Mouse (Mus musculus) spleen, adult 10 weeks (tissue): ENCODE results near the gene Togaram2. TPM values are rescaled to one million over a fixed set of nuclear protein-coding genes. Genes with fewer than 3 reads are reported as not detected.

Experiments used
- polyA plus RNA-seq: library from polyadenylated mRNA; stranded (reverse); fragments of 350-450 nt; fragmentation: Illumina TruSeq; extraction: RNeasy Lipid Tissue Mini Kit (QIAGEN cat#74804); gene quantifications from one replicate; pipeline ENCODE4 v1.2.3, GENCODE M21; 2015; ENCODE audit warnings: low replicate concordance; ENCODE audit not compliant: insufficient read depth

Gene Togaram2
- polyA plus RNA-seq = not detected

DNA sequence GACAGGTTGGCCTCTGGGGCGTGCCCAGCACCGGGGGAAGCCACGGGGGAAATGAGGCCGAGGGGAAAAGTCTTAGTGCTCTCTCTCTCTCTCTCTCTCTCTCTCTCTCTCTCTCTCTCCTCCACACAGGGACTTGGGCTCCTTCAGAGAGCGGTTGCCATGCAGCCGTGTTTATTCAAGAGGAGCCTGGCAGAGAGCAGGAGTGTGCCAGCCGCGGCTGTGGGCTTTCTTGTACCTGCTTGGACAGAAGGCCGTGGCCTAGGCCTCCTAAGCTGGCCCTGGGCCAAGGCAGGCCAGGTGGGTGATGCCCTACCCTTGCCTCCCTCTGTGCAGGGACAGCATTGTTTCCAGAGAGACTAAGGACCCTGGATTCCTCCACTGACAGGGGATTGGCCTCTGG is at the start of gene Togaram2:
Gene Togaram2, plus strand, starts transcription at position 170 of the 400 bp plus-strand sequence.

DNA sequence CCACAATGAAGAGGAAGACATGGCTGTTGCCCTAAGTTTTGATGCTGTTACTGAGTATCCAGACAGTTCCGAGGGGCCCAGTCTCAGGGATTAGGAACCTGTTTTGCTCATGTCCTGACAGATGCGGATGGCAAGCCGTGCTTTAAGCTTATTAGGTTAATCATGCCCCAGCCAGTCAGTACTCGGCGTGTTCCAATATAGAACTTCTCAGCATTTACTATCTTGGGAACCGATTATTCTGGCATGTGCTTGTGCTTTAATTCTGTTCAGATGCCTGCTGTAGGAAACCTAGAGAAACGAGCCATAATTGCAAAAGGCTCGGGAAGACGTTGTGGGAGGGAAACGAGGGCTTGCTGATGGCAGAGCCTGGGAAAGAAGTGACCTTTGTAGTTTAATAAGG is 79.8 kb downstream of the Togaram2 start, which contains the start of gene Pcare:
Gene Pcare, minus strand, starts transcription at position 64 of the 400 bp plus-strand sequence.

DNA sequence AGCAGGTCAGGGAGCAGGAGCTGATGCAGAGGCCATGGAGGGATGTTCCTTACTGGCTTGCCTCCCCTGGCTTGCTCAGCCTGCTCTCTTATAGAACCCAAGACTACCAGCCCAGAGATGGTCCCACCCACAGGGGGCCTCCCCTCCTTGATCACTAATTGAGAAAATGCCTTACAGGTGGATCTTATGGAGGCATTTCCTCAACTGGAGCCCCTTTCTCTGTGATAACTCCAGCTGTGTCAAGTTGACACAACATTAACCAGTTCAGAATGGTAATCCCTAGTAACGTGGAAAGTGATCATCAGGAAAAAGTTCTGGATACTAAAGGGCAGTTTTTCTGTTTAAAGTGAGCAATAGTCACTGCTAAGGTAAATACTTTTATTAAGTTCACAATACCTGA is 95.1 kb downstream of the Togaram2 start, which contains the start of gene Clip4:
Gene Clip4, plus strand, starts transcription at position 301 of the 400 bp plus-strand sequence.

Other genes with a start within 250 kb of the Togaram2 start
- gene Gm4707, start 213.3 kb upstream of the Togaram2 start, polyA plus RNA-seq = 1.1 TPM
- 157 TPM for gene Smchd1, start 197.9 kb upstream of the Togaram2 start, polyA plus RNA-seq
- 16.4 TPM for gene Ndc80, start 146.4 kb upstream of the Togaram2 start, polyA plus RNA-seq
- gene Spdya, start 121.2 kb upstream of the Togaram2 start, polyA plus RNA-seq = 0.19 TPM
- gene Wdr43, start 57.4 kb upstream of the Togaram2 start, polyA plus RNA-seq = 182 TPM
- gene Pcare, start 79.6 kb downstream of the Togaram2 start, polyA plus RNA-seq = not detected
- gene Clip4, start 95.2 kb downstream of the Togaram2 start, polyA plus RNA-seq = 0.62 TPM